Mouse (Mus musculus) heart, postnatal 0 days (tissue): ENCODE data around the gene Eda.

Source experiments
- CTCF ChIP-seq: IDR thresholded peaks from 2 replicates; pipeline ENCODE4 v1.5.1; 2016; ENCODE audit warnings: antibody characterized with exemption, control low read depth, low read depth
- EP300 ChIP-seq: IDR thresholded peaks from 2 replicates; pipeline ENCODE4 v1.6.1; 2016; ENCODE audit warnings: antibody characterized with exemption, low read depth

- TF ChIP-seq CTCF (no peak), EP300 (no peak)
These were observed 338.9 kb downstream of the Eda start for GRCm38 (mm10) chrX:100314172-100314902.
